Mouse (Mus musculus) layer of hippocampus, adult 11-12 months (tissue): ENCODE measurements at regions not wholly inside any gene's neighbourhood (a gene's known extent, or its start where the extent isn't known, plus 50 kb on each side); places are given as distances from the start of the nearest gene placed in this dataset.
"Not testable (repeated sequence)": the region's sequence is repeated elsewhere in the genome, so short reads cannot be mapped to it uniquely, and the experiment has no call there.

ENCODE experiments used
- DNase-seq: peaks from one replicate; pipeline ENCODE4 v3.0.0; 2022; ENCODE audit warnings: low spot score

GRCm38 (mm10) chr6:68632309-68632708 lies 1096.7 kb upstream of the Tacstd2 start:
- DNase-seq = not testable (repeated sequence)

GRCm38 (mm10) chr6:68631787-68632186 lies 1096.2 kb upstream of the Tacstd2 start:
- no peak for DNase-seq

- DNase-seq = no peak
These were observed 1070.4 kb upstream of the Tacstd2 start for GRCm38 (mm10) chr6:68606033-68606432.
